Mouse (Mus musculus): ENCODE data around the gene Ajap1.

DNA sequence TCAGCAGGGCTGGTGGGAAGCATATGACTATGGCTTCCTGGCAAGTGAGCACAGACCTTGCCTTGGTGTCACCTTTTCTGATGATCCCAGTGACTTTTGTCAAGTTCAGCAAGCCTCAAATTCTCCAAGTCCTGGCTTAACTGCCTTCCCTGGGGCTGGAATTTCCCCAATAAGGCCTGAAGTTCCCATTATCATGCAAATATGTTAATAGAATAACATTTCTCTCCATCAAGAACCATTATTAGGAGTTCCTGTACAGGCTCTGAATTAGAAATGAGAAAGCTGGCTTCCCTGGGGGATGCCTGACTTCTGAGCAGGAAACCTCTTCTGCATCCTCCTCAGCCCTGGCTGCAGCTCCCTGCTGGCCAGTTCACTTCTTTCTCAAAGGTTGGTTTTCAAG, 141.7 kb downstream of the Ajap1 start:
- TF ChIP-seq GATA1 (IDR thresholded peaks at IDR 0.05; ENCODE audit: borderline replicate concordance, low read length) (no peak), FLI1 (IDR thresholded peaks at IDR 0.05; ENCODE audit: low read length) (no peak)

All from megakaryocyte, embryonic 14.5 days (primary cell).